Mouse (Mus musculus) G1E (cell line): ENCODE results near the gene Hk2.
"Not testable (repeated sequence)": the region's sequence is repeated elsewhere in the genome, so short reads cannot be mapped to it uniquely, and the experiment has no call there.

Experiments used
- CTCF ChIP-seq: IDR thresholded peaks from 2 replicates; pipeline ENCODE4 v1.5.1; 2012; ENCODE audit warnings: low read depth, low read length, inconsistent platforms, mixed read lengths
- GATA1 ChIP-seq: IDR thresholded peaks from 2 replicates; pipeline ENCODE4 v1.6.1; 2012; ENCODE audit warnings: borderline replicate concordance, low read length, inconsistent platforms, mixed read lengths
- GATA2 ChIP-seq: IDR thresholded peaks from 2 replicates; pipeline ENCODE4 v1.6.1; 2012; ENCODE audit warnings: low read depth, low read length, inconsistent platforms, borderline replicate concordance
- POLR2AphosphoS5 ChIP-seq: IDR thresholded peaks from 2 replicates; pipeline ENCODE4 v1.6.1; 2012; ENCODE audit warnings: low read depth, low read length, inconsistent platforms; ENCODE audit not compliant: insufficient replicate concordance
- TAL1 ChIP-seq: conservative IDR thresholded peaks from 2 replicates; pipeline ENCODE4 v1.6.1; 2012; ENCODE audit warnings: low read depth, low read length, inconsistent platforms, mixed read lengths

DNA sequence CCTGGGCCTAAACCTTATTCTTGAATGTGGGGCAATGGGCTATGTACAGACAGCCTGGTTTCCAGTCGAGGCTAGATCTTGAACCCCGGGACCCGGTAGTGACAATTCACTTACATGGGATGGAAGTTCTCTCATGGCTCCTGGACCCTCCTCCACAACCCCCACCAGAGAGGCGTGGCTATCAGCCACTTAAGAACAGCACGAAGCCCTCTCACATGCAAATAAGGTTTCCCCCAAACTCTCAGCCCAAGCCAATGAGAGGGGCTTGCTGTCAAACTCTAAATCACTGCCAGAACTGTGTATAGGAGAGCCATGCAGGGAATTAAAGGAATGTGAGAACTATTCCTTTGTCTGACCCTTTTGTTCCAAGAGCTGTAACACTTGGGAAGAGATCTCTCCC, 85.7 kb downstream of the Hk2 start:
- TF ChIP-seq CTCF, GATA1, TAL1, GATA2, POLR2AphosphoS5: not testable (repeated sequence)
